Mouse (Mus musculus) hindbrain, embryonic 14.5 days (tissue): Measurements from ENCODE around the gene Atp1b3. TPM values are rescaled to one million over a fixed set of nuclear protein-coding genes. Genes with fewer than 3 reads are reported as not detected.
"Not testable (repeated sequence)": the region's sequence is repeated elsewhere in the genome, so short reads cannot be mapped to it uniquely, and the experiment has no call there.

Experiments
- ATAC-seq: fragments of 200-750 bp; cut with Nextera tagmentation; 2 replicates; pipeline ENCODE4 v1.8.0; 2017; ENCODE audit warnings: moderate number of reproducible peaks, mild to moderate bottlenecking, moderate TSS enrichment, moderate library complexity; ENCODE audit not compliant: low FRiP score
- DNase-seq: peaks from one replicate; pipeline ENCODE4 v3.0.0-alpha.2; 2015; ENCODE audit warnings: low spot score
- H3K27ac ChIP-seq: fragments of 300-500 bp; sonication (generic); 2 replicates; pipeline ENCODE4 v1.5.1; 2014; ENCODE audit warnings: mild to moderate bottlenecking, moderate library complexity
- H3K27me3 ChIP-seq: fragments of 300-500 bp; sonication (generic); 2 replicates; pipeline ENCODE4 v1.6.1; 2014; ENCODE audit warnings: mild to moderate bottlenecking, low read length, mixed read lengths; ENCODE audit not compliant: control insufficient read depth, insufficient read depth
- H3K36me3 ChIP-seq: fragments of 300-500 bp; sonication (generic); replicated peaks from 2 replicates; pipeline ENCODE4 v1.6.1; 2014; ENCODE audit not compliant: control insufficient read depth, insufficient read depth
- H3K4me1 ChIP-seq: fragments of 300-500 bp; sonication (generic); replicated peaks from 2 replicates; pipeline ENCODE4 v1.6.1; 2014; ENCODE audit warnings: antibody characterized with exemption, low read length, mixed read lengths; ENCODE audit not compliant: control insufficient read depth, insufficient read depth
- H3K4me2 ChIP-seq: fragments of 300-500 bp; sonication (generic); replicated peaks from 2 replicates; pipeline ENCODE4 v1.6.1; 2014; ENCODE audit warnings: mild to moderate bottlenecking, moderate library complexity
- H3K4me3 ChIP-seq: fragments of 300-500 bp; sonication (generic); replicated peaks from 2 replicates; pipeline ENCODE4 v1.5.1; 2014; ENCODE audit warnings: mild to moderate bottlenecking, low read length
- H3K9ac ChIP-seq: fragments of 300-500 bp; sonication (generic); 2 replicates; pipeline ENCODE4 v1.6.1; 2014
- H3K9me3 ChIP-seq: fragments of 300-500 bp; sonication (generic); 2 replicates; pipeline ENCODE4 v1.6.1; 2016; ENCODE audit warnings: low read length; ENCODE audit not compliant: control insufficient read depth
- WGBS: fragments of 180-500 bp; shearing (Covaris S2); extraction: QIAGEN DNeasy Blood & Tissue Kit; methylation state at CpG from one replicate; pipeline ENCODE4 v1.1.7; 2014; 5-methylcytosine and 5-hydroxymethylcytosine counted together
- polyA plus RNA-seq: library from polyadenylated mRNA; unstranded; fragments of >200 nt; fragmentation: Nextera tagmentation; extraction: Ambion mirVana; gene quantifications from 2 replicates; pipeline ENCODE4 v1.2.1, GENCODE M21; 2014

Atp1b3 gene
- 181 and 197 TPM in 2 replicates for polyA plus RNA-seq

DNA sequence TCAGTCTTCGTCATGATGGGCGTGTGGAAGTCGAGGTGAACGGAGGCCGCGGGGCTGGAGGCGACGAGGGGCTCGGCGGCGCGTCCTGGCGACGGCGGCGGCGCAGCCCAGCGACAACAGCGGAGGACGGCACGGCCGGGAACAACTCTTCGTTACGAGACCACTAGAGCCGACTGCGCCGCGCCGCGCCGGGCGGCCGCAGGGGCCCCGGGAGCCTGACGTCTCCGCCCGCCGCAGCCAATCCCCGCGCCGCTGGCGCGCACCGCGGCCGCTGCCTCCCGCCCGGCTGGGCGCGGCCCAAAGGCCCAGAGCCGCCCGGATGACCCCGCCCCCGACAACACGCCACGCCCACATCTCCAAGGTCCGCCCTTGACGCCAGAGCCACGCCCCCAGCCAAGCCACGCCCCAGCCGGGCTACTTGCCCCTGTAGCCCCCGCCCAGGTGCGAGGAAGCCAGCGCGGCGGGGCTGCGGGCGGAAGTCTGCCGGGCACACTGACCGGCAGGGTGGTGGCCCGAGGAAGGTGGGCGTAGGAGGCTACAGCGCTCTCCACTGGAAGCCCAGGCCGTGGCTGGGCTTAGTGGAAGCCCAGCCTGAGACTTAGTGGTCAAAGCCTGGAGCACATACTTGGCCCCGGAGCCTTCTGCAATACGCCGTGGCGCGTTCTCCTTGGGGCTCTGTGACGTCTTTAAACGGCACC, at the start of gene Atp1b3:
Gene Atp1b3, minus strand, starts transcription at position 302 of the 698 bp plus-strand sequence.
- Histone ChIP-seq H3K27ac (peak within 1 kb of the TSS; percentile 89), H3K36me3 (no peaks in the 10 kb centered on the region), H3K4me2 (peak within 1 kb of the TSS; percentile 81), H3K9ac (peak within 1 kb of the TSS; percentile 90), H3K27me3 (no peaks in the 10 kb centered on the region), H3K9me3 (no peaks in the 10 kb centered on the region), H3K4me3 (peak within 1 kb of the TSS; percentile 93), H3K4me1 (peaks cover 28% of the 10 kb centered on the region)
- DNase-seq, result peak; percentile 95
- under 1% methylated on average over 59 of the region's 81 CpGs for WGBS
- ATAC-seq, result peak; percentile 97

DNA sequence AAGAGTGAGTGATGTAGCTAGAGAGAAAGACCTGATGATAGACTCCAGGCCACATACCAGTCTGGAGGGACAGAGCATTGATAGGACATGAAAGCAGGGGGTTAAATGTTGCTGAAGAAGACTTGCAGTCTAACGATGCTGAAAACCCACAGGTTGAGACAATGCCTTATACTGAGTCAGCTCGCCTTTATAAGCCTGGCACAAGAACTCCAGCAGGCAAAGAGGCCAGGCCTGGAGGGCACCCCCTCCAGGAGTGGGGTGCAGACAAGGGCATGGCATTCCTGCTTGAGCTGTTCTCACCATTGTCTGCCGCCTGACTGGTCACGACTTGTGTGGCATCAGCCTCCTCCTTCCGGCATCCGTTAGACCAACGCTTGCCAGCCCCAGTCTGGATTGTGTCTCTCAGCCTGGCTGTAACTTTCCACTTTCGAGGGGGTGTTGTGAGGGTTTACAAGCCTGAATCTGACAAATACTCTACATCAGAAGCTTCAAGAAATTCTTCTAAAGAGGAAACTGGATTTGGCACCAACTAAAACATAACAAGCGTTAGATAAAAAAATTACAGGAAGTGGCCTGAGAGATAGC, 48.7 kb upstream of the Atp1b3 start:
- H3K36me3 ChIP-seq, result no peaks in the 10 kb centered on the region
- 81% methylated on average over 9 of the region's 9 CpGs for WGBS
- H3K4me1 ChIP-seq, result no peaks in the 10 kb centered on the region
- H3K27ac ChIP-seq, result no peak overlapping the region
- no peaks in the 10 kb centered on the region for H3K9me3 ChIP-seq
- no peak overlapping the region for H3K9ac ChIP-seq
- H3K27me3 ChIP-seq, result no peaks in the 10 kb centered on the region
- no peak overlapping the region for H3K4me3 ChIP-seq
- DNase-seq (no peak), ATAC-seq (no peak)
- H3K4me2 ChIP-seq, result no peak overlapping the region

DNA sequence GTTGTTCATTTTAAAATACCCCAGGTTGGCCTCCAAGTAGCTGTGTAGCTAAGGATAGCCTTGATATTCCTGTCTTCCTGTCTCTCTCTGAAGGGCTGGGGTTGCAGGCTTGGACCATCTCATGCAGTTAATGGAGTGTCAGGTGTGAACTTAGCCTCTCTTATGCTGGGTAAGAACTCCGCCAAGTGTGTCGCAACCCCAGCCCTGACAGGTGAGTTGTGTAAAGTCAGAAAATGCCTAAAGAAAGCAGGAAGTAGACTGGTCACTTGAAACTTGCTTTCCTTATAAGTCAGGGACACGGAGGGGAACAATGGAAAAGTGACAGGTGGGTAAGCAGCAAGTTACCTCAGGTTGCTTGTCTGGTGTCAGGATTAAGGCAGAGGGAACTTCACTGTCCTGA, 40.1 kb upstream of the Atp1b3 start:
- no peak for DNase-seq
- Histone ChIP-seq H3K4me3 (no peak overlapping the region), H3K27me3 (no peaks in the 10 kb centered on the region), H3K9me3 (no peaks in the 10 kb centered on the region), H3K4me2 (no peak overlapping the region), H3K27ac (no peak overlapping the region), H3K9ac (no peak overlapping the region), H3K4me1 (no peaks in the 10 kb centered on the region), H3K36me3 (no peaks in the 10 kb centered on the region)
- WGBS, result 95% methylated on average over 3 of the region's 3 CpGs
- ATAC-seq, result no peak

DNA sequence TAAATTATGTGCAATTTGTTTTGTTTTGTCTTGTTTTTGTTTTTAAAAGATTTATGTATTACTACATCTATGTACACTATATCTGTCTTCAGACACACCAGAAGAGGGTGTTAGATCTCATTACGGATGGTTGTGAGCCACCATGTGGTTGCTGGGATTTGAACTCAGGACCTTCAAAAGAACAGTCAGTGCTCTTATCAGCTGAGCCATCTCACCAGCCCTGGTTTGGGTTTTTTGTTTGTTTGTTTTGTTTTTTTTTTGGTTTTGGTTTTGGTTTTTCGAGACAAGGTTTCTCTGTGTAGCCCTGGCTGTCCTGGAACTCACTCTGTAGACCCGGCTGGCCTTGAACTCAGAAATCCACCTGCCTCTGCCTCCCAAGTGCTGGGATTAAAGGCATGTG, 35.7 kb upstream of the Atp1b3 start:
- not testable (repeated sequence) for H3K4me1 ChIP-seq, H3K4me3 ChIP-seq, H3K27ac ChIP-seq, DNase-seq, H3K27me3 ChIP-seq, ATAC-seq, H3K9me3 ChIP-seq, H3K36me3 ChIP-seq, H3K9ac ChIP-seq, H3K4me2 ChIP-seq
- 90% methylated on average over 3 of the region's 3 CpGs for WGBS

DNA sequence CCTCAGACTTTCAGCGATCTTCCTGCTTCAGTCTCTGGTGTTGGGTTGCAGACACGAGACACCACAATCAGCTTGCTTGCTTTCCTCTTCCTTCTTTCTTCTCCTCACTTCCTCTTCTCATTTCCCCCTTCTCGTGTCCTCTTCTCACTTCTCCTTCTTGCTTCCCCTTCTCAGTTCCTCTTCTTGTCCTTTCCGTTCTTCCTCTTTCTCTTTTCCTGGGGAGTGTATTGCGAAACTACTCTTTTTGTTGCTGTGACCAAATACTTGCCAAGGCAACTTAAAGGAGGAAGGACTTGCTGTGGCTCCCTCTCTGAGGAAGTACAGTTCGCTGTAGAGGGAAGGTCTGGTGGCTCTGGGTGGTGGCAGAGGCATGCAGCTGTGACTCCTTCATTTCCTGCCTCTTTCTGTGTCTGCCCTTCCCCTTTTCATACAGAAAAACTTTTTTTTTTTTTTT, 35.2 kb upstream of the Atp1b3 start:
- H3K4me3 ChIP-seq, result no peak overlapping the region
- H3K27me3 ChIP-seq, result no peaks in the 10 kb centered on the region
- H3K9me3 ChIP-seq, result no peaks in the 10 kb centered on the region
- H3K4me1 ChIP-seq, result no peaks in the 10 kb centered on the region
- 81% methylated on average over 6 of the region's 6 CpGs for WGBS
- no peak for ATAC-seq
- no peak overlapping the region for H3K9ac ChIP-seq
- no peaks in the 10 kb centered on the region for H3K36me3 ChIP-seq
- no peak overlapping the region for H3K27ac ChIP-seq
- no peak for DNase-seq
- no peak overlapping the region for H3K4me2 ChIP-seq

DNA sequence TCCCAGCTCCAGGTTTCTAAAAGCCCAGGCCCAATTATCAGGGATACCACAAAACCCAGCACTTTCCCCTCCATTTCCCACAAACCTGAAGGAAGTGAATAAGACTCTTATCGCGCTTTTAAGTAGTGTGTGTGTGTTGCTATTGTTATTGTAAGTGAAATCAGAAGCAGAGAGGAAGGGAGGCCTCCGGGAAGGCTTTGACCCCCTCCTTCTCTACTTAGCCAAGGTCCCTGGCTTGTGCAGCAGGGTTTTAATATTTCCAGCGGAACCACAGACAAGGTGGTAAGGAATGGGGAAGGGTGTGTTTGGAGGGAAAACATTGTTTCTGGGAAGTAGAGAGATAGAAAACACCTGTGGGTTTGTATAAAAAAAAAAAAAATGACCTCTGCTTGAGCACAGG, 34.4 kb upstream of the Atp1b3 start:
- no peaks in the 10 kb centered on the region for H3K27me3 ChIP-seq
- H3K9ac ChIP-seq, result no peak overlapping the region
- H3K9me3 ChIP-seq, result no peaks in the 10 kb centered on the region
- H3K4me2 ChIP-seq, result no peak overlapping the region
- H3K27ac ChIP-seq, result no peak overlapping the region
- H3K36me3 ChIP-seq, result no peaks in the 10 kb centered on the region
- DNase-seq (no peak), ATAC-seq (no peak)
- no peaks in the 10 kb centered on the region for H3K4me1 ChIP-seq
- 43% methylated on average over 4 of the region's 4 CpGs for WGBS
- no peak overlapping the region for H3K4me3 ChIP-seq

DNA sequence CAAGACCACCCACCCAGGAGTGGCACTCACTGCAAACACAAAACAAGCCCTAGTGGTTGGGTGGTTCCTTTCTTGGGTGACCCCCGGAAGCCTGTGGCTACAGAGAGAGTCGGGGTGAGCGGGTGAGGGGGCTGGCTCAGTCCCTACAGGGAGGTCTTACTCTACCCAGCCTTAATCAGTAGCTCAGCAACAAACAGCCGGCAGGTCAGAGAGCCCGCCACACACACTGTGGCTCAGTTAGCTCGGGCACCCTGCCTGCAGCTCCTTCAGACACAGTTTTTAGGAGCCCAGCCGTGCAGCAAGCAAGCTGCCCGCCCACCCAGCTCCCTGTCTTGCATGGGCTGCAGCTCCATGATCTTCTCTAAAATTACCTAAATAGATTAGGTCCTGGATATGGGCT, 33.9 kb upstream of the Atp1b3 start:
- Histone ChIP-seq H3K9me3 (no peaks in the 10 kb centered on the region), H3K4me3 (no peak overlapping the region), H3K27me3 (no peaks in the 10 kb centered on the region), H3K27ac (no peak overlapping the region), H3K4me2 (no peak overlapping the region), H3K9ac (no peak overlapping the region), H3K36me3 (no peaks in the 10 kb centered on the region), H3K4me1 (no peaks in the 10 kb centered on the region)
- ATAC-seq, result no peak
- WGBS, result 35% methylated on average over 8 of the region's 8 CpGs
- DNase-seq, result no peak

DNA sequence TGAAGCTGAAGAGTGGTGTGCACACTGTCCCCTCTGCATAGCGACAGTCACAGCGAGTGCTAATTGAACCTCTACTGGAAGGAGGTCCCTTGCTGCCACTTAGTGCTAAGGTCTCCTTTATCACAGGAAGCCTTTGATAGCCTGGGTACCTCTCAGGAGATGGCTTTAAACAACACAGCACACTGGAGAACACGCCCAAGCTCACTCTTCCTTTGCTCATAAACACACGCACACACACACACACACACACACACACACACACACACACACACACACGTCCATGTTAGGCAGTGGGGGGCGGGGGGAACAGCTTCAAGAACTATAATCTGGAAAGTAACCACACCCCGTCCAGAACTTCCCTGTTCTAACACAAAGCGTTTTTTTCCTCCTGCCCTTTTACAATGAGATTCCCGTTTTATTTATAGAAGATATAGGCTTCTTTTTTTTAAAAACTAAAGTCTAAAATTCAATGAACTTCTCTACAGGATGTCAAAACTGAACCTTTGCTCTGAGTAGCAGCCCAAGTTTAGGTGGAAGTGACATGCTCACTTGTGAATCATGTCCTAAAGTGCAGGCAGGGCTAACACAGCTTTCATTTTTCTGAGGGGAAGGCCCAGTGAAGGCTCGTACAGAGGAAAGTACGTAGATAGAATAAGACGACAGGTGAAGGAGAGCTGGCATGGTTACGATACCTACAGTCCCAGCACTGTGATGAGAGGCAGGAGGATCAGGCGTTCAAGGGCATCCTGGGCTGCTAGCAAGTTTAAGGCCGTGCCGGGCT, 30.9 kb upstream of the Atp1b3 start:
- DNase-seq (no peak), ATAC-seq (no peak)
- no peak overlapping the region for H3K9ac ChIP-seq
- no peaks in the 10 kb centered on the region for H3K4me1 ChIP-seq
- no peaks in the 10 kb centered on the region for H3K9me3 ChIP-seq
- no peak overlapping the region for H3K4me2 ChIP-seq
- H3K4me3 ChIP-seq, result no peak overlapping the region
- no peaks in the 10 kb centered on the region for H3K36me3 ChIP-seq
- no peak overlapping the region for H3K27ac ChIP-seq
- WGBS, result 78% methylated on average over 16 of the region's 16 CpGs
- H3K27me3 ChIP-seq, result no peaks in the 10 kb centered on the region

DNA sequence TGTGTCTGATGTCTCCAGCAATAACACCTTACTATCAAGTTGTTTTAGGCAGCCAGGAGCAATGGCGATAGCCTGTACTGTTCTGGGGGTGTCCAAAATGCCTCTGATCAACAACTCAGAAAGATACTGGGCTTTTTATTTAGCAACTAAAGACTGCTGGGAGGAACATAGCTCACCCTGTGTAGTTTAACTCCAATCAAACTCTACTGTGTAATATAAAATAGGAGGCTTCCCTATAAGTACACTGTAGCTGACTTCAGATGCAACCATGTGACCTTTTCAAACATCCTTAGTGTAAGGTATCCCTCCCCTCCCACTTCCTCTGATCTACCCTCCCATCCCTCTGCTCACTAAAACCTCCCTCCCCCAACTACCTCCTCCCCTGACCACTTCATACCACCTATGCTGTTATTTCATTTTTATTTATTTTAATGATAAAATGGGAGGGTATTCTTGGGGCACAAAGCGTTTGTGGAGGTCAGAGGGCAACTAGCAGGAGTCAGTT, 29.5 kb upstream of the Atp1b3 start:
- Histone ChIP-seq H3K4me3 (no peak overlapping the region), H3K9me3 (no peaks in the 10 kb centered on the region), H3K36me3 (no peaks in the 10 kb centered on the region), H3K27me3 (no peaks in the 10 kb centered on the region), H3K4me2 (no peak overlapping the region), H3K27ac (no peak overlapping the region), H3K4me1 (no peaks in the 10 kb centered on the region), H3K9ac (no peak overlapping the region)
- WGBS, result 91% methylated on average over 2 of the region's 2 CpGs
- DNase-seq, result no peak
- no peak for ATAC-seq
